Mouse (Mus musculus) myocyte (in vitro differentiated cells): ENCODE measurements around the gene C77080. TPM values are rescaled to one million over a fixed set of nuclear protein-coding genes. Genes with fewer than 3 reads are reported as not detected.

Source experiments
- H3K27me3 ChIP-seq: one replicate; pipeline ENCODE4 v1.6.1; 2011; ENCODE audit not compliant: control insufficient read depth, insufficient read depth, insufficient read length
- H3K36me3 ChIP-seq: one replicate; pipeline ENCODE4 v1.6.1; 2011; ENCODE audit not compliant: control insufficient read depth, insufficient read depth
- H3K4me2 ChIP-seq: one replicate; pipeline ENCODE4 v1.6.1; 2011; ENCODE audit warnings: low read depth, control low read depth
- H3K4me3 ChIP-seq: one replicate; pipeline ENCODE4 v1.5.1; 2011; ENCODE audit warnings: mild to moderate bottlenecking, control low read depth, moderate library complexity
- H3K79me2 ChIP-seq: one replicate; pipeline ENCODE4 v1.6.1; 2011; ENCODE audit not compliant: control insufficient read depth, insufficient read depth
- H3ac ChIP-seq: one replicate; pipeline ENCODE4 v1.6.1; 2011; ENCODE audit not compliant: control insufficient read depth, insufficient read length
- CEBPB ChIP-seq: IDR thresholded peaks from 2 replicates; pipeline ENCODE4 v1.6.1; 2011; ENCODE audit warnings: mild to moderate bottlenecking, moderate library complexity; ENCODE audit not compliant: poor library complexity, insufficient read depth, severe bottlenecking
- E2F4 ChIP-seq: IDR thresholded peaks from one replicate; pipeline ENCODE4 v1.6.1; 2011; ENCODE audit warnings: mild to moderate bottlenecking, control low read depth, moderate library complexity; ENCODE audit not compliant: insufficient read depth
- MAX ChIP-seq: IDR thresholded peaks from one replicate; pipeline ENCODE4 v1.6.1; 2011; ENCODE audit warnings: low read depth, mild to moderate bottlenecking, control low read depth
- MYOD1 ChIP-seq, 3 experiments: IDR thresholded peaks; one replicate each; pipeline ENCODE4 v1.6.1; 2011; ENCODE audit warnings: control low read depth in 2 of 3, low read depth in 2 of 3, mild to moderate bottlenecking in 2 of 3, moderate library complexity in 1 of 3; ENCODE audit not compliant: insufficient read length in 2 of 3, control insufficient read depth in 1 of 3
- MYOG ChIP-seq, 3 experiments: IDR thresholded peaks; one replicate each; pipeline ENCODE4 v1.6.1; 2011; ENCODE audit warnings: control low read depth in 2 of 3, low read depth in 2 of 3, mild to moderate bottlenecking in 2 of 3; ENCODE audit not compliant: insufficient read length in 2 of 3, control insufficient read depth in 1 of 3, insufficient read depth in 1 of 3
- POLR2A ChIP-seq: IDR thresholded peaks from one replicate; pipeline ENCODE4 v1.6.1; 2011; ENCODE audit warnings: low read depth, mild to moderate bottlenecking, control low read depth, moderate library complexity; ENCODE audit not compliant: insufficient read length
- POLR2AphosphoS2 ChIP-seq: IDR thresholded peaks from one replicate; pipeline ENCODE4 v1.6.1; 2011; ENCODE audit warnings: low read depth, control low read depth; ENCODE audit not compliant: insufficient read length
- REST ChIP-seq: IDR thresholded peaks from one replicate; pipeline ENCODE4 v1.6.1; 2011; ENCODE audit warnings: mild to moderate bottlenecking, control low read depth, moderate library complexity; ENCODE audit not compliant: insufficient read depth, insufficient read length
- SRF ChIP-seq: IDR thresholded peaks from one replicate; pipeline ENCODE4 v1.6.1; 2011; ENCODE audit warnings: low read depth; ENCODE audit not compliant: control insufficient read depth, insufficient read length
- TCF12 ChIP-seq: IDR thresholded peaks from one replicate; pipeline ENCODE4 v1.6.1; 2011; ENCODE audit warnings: mild to moderate bottlenecking, control low read depth; ENCODE audit not compliant: poor library complexity, insufficient read depth, severe bottlenecking
- TCF3 ChIP-seq: IDR thresholded peaks from one replicate; pipeline ENCODE4 v1.6.1; 2011; ENCODE audit warnings: low read depth, control low read depth; ENCODE audit not compliant: insufficient read length
- USF1 ChIP-seq: IDR thresholded peaks from one replicate; pipeline ENCODE4 v1.6.1; 2011; ENCODE audit warnings: low read depth, mild to moderate bottlenecking, control low read depth, moderate library complexity
- polyA plus RNA-seq: library from polyadenylated mRNA; unstranded; fragments of >200 nt; fragmentation: generic; extraction: Trizol; gene quantifications from one replicate; pipeline ENCODE4 v1.2.1, GENCODE M21; 2012; ENCODE audit warnings: missing spikeins

C77080 gene
- polyA plus RNA-seq, 1 experiment, result 25.4 TPM

GRCm38 (mm10) chr4:129263225-129264021, 2.2 kb upstream of the C77080 start:
- Histone ChIP-seq H3K4me3 (no peak overlapping the region), H3K4me2 (peak overlapping the region; percentile 65), H3K27me3 (no peaks in the 10 kb centered on the region), H3ac (no peak overlapping the region), H3K36me3 (no peaks in the 10 kb centered on the region), H3K79me2 (no peaks in the 10 kb centered on the region)
- TF ChIP-seq POLR2A (peak; percentile 60), CEBPB (no peak), MYOD1 (IDR thresholded peaks at IDR 0.05; ENCODE audit: control insufficient read depth in 1 of 3, insufficient read length in 2 of 3, low read depth in 2 of 3) (peak in 2 of 3 experiments; percentile 30 to 41)

GRCm38 (mm10) chr4:129260678-129261077, 526 bp downstream of the C77080 start:
- TF ChIP-seq MYOD1 (IDR thresholded peaks at IDR 0.05; ENCODE audit: control insufficient read depth in 1 of 3, insufficient read length in 2 of 3, low read depth in 2 of 3) (no peak), SRF (no peak), MYOG (IDR thresholded peaks at IDR 0.05; ENCODE audit: control insufficient read depth in 1 of 3, insufficient read depth in 1 of 3, insufficient read length in 2 of 3, low read depth in 2 of 3) (no peak), REST (no peak), TCF12 (no peak), TCF3 (no peak), E2F4 (no peak), POLR2AphosphoS2 (no peak), MAX (no peak), POLR2A (no peak), CEBPB (no peak), USF1 (no peak)
- H3K36me3 ChIP-seq, result no peaks in the 10 kb centered on the region
- no peaks in the 10 kb centered on the region for H3K27me3 ChIP-seq
- no peaks in the 10 kb centered on the region for H3K79me2 ChIP-seq
- no peak overlapping the region for H3K4me3 ChIP-seq
- H3K4me2 ChIP-seq, result peak overlapping the region; percentile 71
- no peak overlapping the region for H3ac ChIP-seq

- no peaks in the 10 kb centered on the region for H3K27me3 ChIP-seq
- H3K4me3 ChIP-seq, result no peak overlapping the region
- TF ChIP-seq REST (no peak), CEBPB (no peak), TCF3 (no peak), MYOD1 (IDR thresholded peaks at IDR 0.05; ENCODE audit: control insufficient read depth in 1 of 3, insufficient read length in 2 of 3, low read depth in 2 of 3) (no peak), MAX (no peak), MYOG (IDR thresholded peaks at IDR 0.05; ENCODE audit: control insufficient read depth in 1 of 3, insufficient read depth in 1 of 3, insufficient read length in 2 of 3, low read depth in 2 of 3) (no peak), USF1 (no peak), E2F4 (no peak), TCF12 (no peak), SRF (no peak), POLR2AphosphoS2 (no peak), POLR2A (no peak)
- no peaks in the 10 kb centered on the region for H3K36me3 ChIP-seq
- H3K4me2 ChIP-seq, result peak overlapping the region; percentile 50
- H3ac ChIP-seq, result no peak overlapping the region
- H3K79me2 ChIP-seq, result no peaks in the 10 kb centered on the region
Measured at GRCm38 (mm10) chr4:129259101-129259500, 2.1 kb downstream of the C77080 start.

GRCm38 (mm10) chr4:129256450-129257380, 4.5 kb downstream of the C77080 start:
- TF ChIP-seq MYOG (IDR thresholded peaks at IDR 0.05; ENCODE audit: control insufficient read depth in 1 of 3, insufficient read depth in 1 of 3, insufficient read length in 2 of 3, low read depth in 2 of 3), result peak in 1 of 3 experiments; percentile 73
- no peak for TF ChIP-seq TCF3
- TF ChIP-seq MYOD1 (IDR thresholded peaks at IDR 0.05; ENCODE audit: control insufficient read depth in 1 of 3, insufficient read length in 2 of 3, low read depth in 2 of 3), result peak in 2 of 3 experiments; percentile 69 to 89

GRCm38 (mm10) chr4:129254571-129254970, 6.6 kb downstream of the C77080 start:
- Histone ChIP-seq H3K27me3 (no peaks in the 10 kb centered on the region), H3K79me2 (no peaks in the 10 kb centered on the region), H3K4me2 (peak overlapping the region; percentile 28), H3ac (no peak overlapping the region), H3K36me3 (no peaks in the 10 kb centered on the region), H3K4me3 (no peak overlapping the region)
- TF ChIP-seq USF1, result no peak
- no peak for TF ChIP-seq SRF
- TF ChIP-seq TCF12, result no peak
- no peak for TF ChIP-seq REST
- TF ChIP-seq MYOD1 (IDR thresholded peaks at IDR 0.05; ENCODE audit: control insufficient read depth in 1 of 3, insufficient read length in 2 of 3, low read depth in 2 of 3), result no peak
- TF ChIP-seq TCF3, result no peak
- TF ChIP-seq MAX, result no peak
- no peak for TF ChIP-seq CEBPB
- no peak for TF ChIP-seq E2F4
- no peak for TF ChIP-seq POLR2AphosphoS2
- TF ChIP-seq MYOG (IDR thresholded peaks at IDR 0.05; ENCODE audit: control insufficient read depth in 1 of 3, insufficient read depth in 1 of 3, insufficient read length in 2 of 3, low read depth in 2 of 3), result no peak
- TF ChIP-seq POLR2A, result no peak

More at GRCm38 (mm10) chr4:129256450-129257380, 4.5 kb downstream of the C77080 start:
- Histone ChIP-seq H3ac (no peak overlapping the region), H3K4me2 (peak overlapping the region; percentile 71), H3K4me3 (no peak overlapping the region), H3K36me3 (no peaks in the 10 kb centered on the region), H3K27me3 (no peaks in the 10 kb centered on the region), H3K79me2 (no peaks in the 10 kb centered on the region)
